Mouse (Mus musculus) E14TG2a.4 (cell line): ENCODE results near the gene Tenm2.

ENCODE experiments used
- H3K27me3 ChIP-seq: 2 replicates; pipeline ENCODE4 v1.6.1; 2014; ENCODE audit warnings: low read length, control low read depth; ENCODE audit not compliant: insufficient read depth
- H3K36me3 ChIP-seq: 2 replicates; pipeline ENCODE4 v1.6.1; 2014; ENCODE audit warnings: low read length, control low read depth; ENCODE audit not compliant: insufficient read depth
- H3K4me1 ChIP-seq: replicated peaks from 2 replicates; pipeline ENCODE4 v1.6.1; 2014; ENCODE audit warnings: low read depth, low read length, control low read depth
- H3K4me3 ChIP-seq: replicated peaks from 2 replicates; pipeline ENCODE4 v1.5.1; 2014; ENCODE audit warnings: mild to moderate bottlenecking, low read length
- H3K9me3 ChIP-seq: 2 replicates; pipeline ENCODE4 v1.6.1; 2014; ENCODE audit warnings: low read length, control low read depth
- CTCF ChIP-seq: conservative IDR thresholded peaks from 2 replicates; pipeline ENCODE4 v1.5.1; 2014; ENCODE audit warnings: low read length
- NANOG ChIP-seq: IDR thresholded peaks from 2 replicates; pipeline ENCODE4 v1.6.1; 2014; ENCODE audit warnings: borderline replicate concordance, low read length, mixed read lengths
- POU5F1 ChIP-seq: IDR thresholded peaks from 2 replicates; pipeline ENCODE4 v1.6.1; 2014; ENCODE audit warnings: low read length, borderline replicate concordance

Gene Tenm2

GRCm38 (mm10) chr11:36549398-36550139 lies 686.2 kb downstream of the Tenm2 start:
- Histone ChIP-seq H3K9me3 (peaks cover 13% of the 10 kb centered on the region), H3K36me3 (no peaks in the 10 kb centered on the region), H3K27me3 (no peaks in the 10 kb centered on the region), H3K4me3 (no peak overlapping the region), H3K4me1 (peaks cover 35% of the 10 kb centered on the region)
- TF ChIP-seq CTCF (no peak), NANOG (no peak), POU5F1 (no peak)

GRCm38 (mm10) chr11:36548139-36548538 lies 687.6 kb downstream of the Tenm2 start:
- Histone ChIP-seq H3K27me3 (no peaks in the 10 kb centered on the region), H3K4me1 (peaks cover 44% of the 10 kb centered on the region), H3K4me3 (peak overlapping the region; percentile 48; the same call in 1 of the 2 replicates), H3K36me3 (no peaks in the 10 kb centered on the region), H3K9me3 (peaks cover 4% of the 10 kb centered on the region)
- no peak for TF ChIP-seq CTCF
- TF ChIP-seq NANOG = no peak
- no peak for TF ChIP-seq POU5F1

- Histone ChIP-seq H3K9me3 (no peaks in the 10 kb centered on the region), H3K4me3 (no peak overlapping the region), H3K27me3 (no peaks in the 10 kb centered on the region), H3K36me3 (no peaks in the 10 kb centered on the region), H3K4me1 (peaks cover 4% of the 10 kb centered on the region)
- TF ChIP-seq NANOG (no peak), POU5F1 (no peak), CTCF (no peak)
These were observed 697.6 kb downstream of the Tenm2 start for GRCm38 (mm10) chr11:36538144-36538543.

GRCm38 (mm10) chr11:36537573-36538133 lies 698.1 kb downstream of the Tenm2 start:
- no peak for TF ChIP-seq POU5F1
- TF ChIP-seq CTCF = no peak
- no peak for TF ChIP-seq NANOG
- H3K36me3 ChIP-seq = no peaks in the 10 kb centered on the region
- no peaks in the 10 kb centered on the region for H3K9me3 ChIP-seq
- no peaks in the 10 kb centered on the region for H3K27me3 ChIP-seq
- no peak overlapping the region for H3K4me3 ChIP-seq
- no peaks in the 10 kb centered on the region for H3K4me1 ChIP-seq

DNA sequence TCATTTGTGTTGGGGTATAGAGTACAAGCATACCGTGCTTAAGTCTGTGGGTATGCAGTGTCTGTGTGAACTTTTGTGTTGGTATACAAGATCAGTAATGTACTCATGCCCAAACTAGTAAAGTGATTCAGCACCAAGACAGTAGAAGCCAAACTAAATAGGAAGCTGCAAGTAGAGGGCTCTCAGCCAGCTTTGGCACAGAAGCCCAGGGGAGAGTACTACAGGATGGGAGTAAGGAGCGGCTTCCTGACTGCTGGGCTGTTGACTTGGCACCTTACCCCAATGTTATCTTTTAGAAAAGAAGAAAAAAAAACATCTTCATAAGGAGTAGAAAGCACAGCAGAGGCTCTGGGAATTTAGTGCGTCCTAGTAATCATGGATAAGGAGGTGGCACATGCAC lies 700.2 kb downstream of the Tenm2 start:
- Histone ChIP-seq H3K4me1 (no peaks in the 10 kb centered on the region), H3K9me3 (no peaks in the 10 kb centered on the region), H3K27me3 (no peaks in the 10 kb centered on the region), H3K4me3 (no peak overlapping the region), H3K36me3 (no peaks in the 10 kb centered on the region)
- TF ChIP-seq NANOG (no peak), CTCF (no peak), POU5F1 (no peak)

- TF ChIP-seq POU5F1 = no peak
- no peak for TF ChIP-seq NANOG
- TF ChIP-seq CTCF = no peak
- H3K27me3 ChIP-seq = no peaks in the 10 kb centered on the region
- no peaks in the 10 kb centered on the region for H3K36me3 ChIP-seq
- H3K4me1 ChIP-seq = no peaks in the 10 kb centered on the region
- H3K9me3 ChIP-seq = no peaks in the 10 kb centered on the region
- no peak overlapping the region for H3K4me3 ChIP-seq
These were observed 704.1 kb downstream of the Tenm2 start for GRCm38 (mm10) chr11:36531614-36532013.

DNA sequence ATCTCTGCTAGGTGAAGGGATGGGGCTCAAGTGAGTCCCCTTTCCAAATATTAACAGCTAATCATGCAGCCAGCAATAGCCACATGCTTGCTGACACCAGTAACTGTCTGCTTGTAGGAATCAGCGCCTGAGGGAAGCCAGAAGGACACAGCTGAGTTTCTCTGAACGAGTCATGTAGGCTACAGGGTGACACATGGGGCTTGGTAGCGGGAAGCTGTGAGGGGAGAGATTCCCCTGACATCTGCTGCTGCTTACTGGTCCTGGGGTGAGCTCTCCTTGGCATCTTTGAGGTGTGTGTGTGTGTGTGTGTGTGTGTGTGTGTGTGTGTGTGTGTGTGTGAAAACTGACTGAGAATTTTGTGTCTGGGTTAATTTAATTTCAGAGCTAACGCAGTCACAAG lies 708.3 kb downstream of the Tenm2 start:
- Histone ChIP-seq H3K4me1 (no peaks in the 10 kb centered on the region), H3K36me3 (no peaks in the 10 kb centered on the region), H3K27me3 (no peaks in the 10 kb centered on the region), H3K4me3 (no peak overlapping the region), H3K9me3 (no peaks in the 10 kb centered on the region)
- TF ChIP-seq CTCF (no peak), NANOG (no peak), POU5F1 (no peak)

- TF ChIP-seq CTCF (peak; percentile 80), POU5F1 (no peak)
- no peaks in the 10 kb centered on the region for H3K9me3 ChIP-seq
- H3K27me3 ChIP-seq = 0 out of 2 replicates have a peak, but pooled peaks cover 3% of the 10 kb centered on the region
- H3K4me3 ChIP-seq = no peak overlapping the region
- H3K4me1 ChIP-seq = no peaks in the 10 kb centered on the region
- no peaks in the 10 kb centered on the region for H3K36me3 ChIP-seq
These were observed 709.4 kb downstream of the Tenm2 start for GRCm38 (mm10) chr11:36526381-36526780.

DNA sequence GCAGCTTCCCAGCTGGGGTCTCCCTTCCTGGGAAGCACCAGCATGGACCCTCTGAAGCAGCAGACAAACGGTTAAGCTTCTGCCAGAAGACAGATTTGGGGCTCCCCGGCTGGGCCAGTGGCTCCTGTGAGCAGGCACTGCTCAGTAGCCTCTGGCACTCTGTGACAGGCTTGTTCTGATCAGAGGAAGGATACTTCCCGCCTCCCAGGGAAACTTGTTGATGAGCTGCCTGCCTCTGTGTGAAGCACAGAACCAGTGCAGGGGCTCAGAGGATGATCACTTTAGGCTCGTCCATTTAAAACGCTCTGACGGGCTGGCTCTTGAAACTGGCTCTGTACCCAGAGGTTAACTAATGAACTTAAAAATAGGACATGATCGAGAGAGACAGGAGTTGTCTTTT lies 723.3 kb downstream of the Tenm2 start:
- Histone ChIP-seq H3K4me1 (no peaks in the 10 kb centered on the region), H3K36me3 (no peaks in the 10 kb centered on the region), H3K9me3 (no peaks in the 10 kb centered on the region), H3K4me3 (no peak overlapping the region), H3K27me3 (no peaks in the 10 kb centered on the region)
- TF ChIP-seq POU5F1 = no peak
- TF ChIP-seq NANOG = no peak
- TF ChIP-seq CTCF = no peak
